Mouse (Mus musculus): ENCODE results near the gene 4932438A13Rik. TPM values are rescaled to one million over a fixed set of nuclear protein-coding genes. Genes with fewer than 3 reads are reported as not detected.

4932438A13Rik gene
- total RNA-seq, 1 experiment from 2014 or later: 42.6 TPM

- DNase-seq: no peak
These were observed 55.4 kb downstream of the 4932438A13Rik start for GRCm38 (mm10) chr3:36918322-36918721.

- no peak for DNase-seq
These were observed 78.7 kb downstream of the 4932438A13Rik start for GRCm38 (mm10) chr3:36941572-36941971.

- peak; percentile 60 for DNase-seq
These were observed 79.2 kb downstream of the 4932438A13Rik start for GRCm38 (mm10) chr3:36942108-36942507.

- DNase-seq: no peak
These were observed 80.8 kb downstream of the 4932438A13Rik start for GRCm38 (mm10) chr3:36943706-36944105.

GRCm38 (mm10) chr3:37037979-37038378, 175.1 kb downstream of the 4932438A13Rik start:
- DNase-seq: no peak

- peak; percentile 51 for DNase-seq
These were observed 176.9 kb downstream of the 4932438A13Rik start for GRCm38 (mm10) chr3:37039811-37040210.

GRCm38 (mm10) chr3:37051491-37051890, 188.6 kb downstream of the 4932438A13Rik start:
- no peak for DNase-seq

GRCm38 (mm10) chr3:37063406-37063805, 200.5 kb downstream of the 4932438A13Rik start, which contains the start of gene Adad1:
Gene Adad1, plus strand, starts transcription at chr3:37063527.
- DNase-seq: peak; percentile 6

GRCm38 (mm10) chr3:37073211-37073610, 210.3 kb downstream of the 4932438A13Rik start:
- peak; percentile 54 for DNase-seq

- DNase-seq: no peak
These were observed 222.0 kb downstream of the 4932438A13Rik start for GRCm38 (mm10) chr3:37084860-37085259.

GRCm38 (mm10) chr3:37090721-37091120, 227.8 kb downstream of the 4932438A13Rik start:
- DNase-seq: no peak

Other genes starting within 250 kb of the 4932438A13Rik start
- 9.0 and 11.8 TPM in 2 replicates for gene Bbs7, start 249.6 kb upstream of the 4932438A13Rik start, total RNA-seq (2021)
- 2.4 and 2.6 TPM in 2 replicates for gene Trpc3, start 172.9 kb upstream of the 4932438A13Rik start, total RNA-seq (2021)
- gene Adad1, start 200.4 kb downstream of the 4932438A13Rik start, total RNA-seq (2021): not detected in 2 replicates

Data from adrenal gland, postnatal 14 days (tissue).